Mouse (Mus musculus): Measurements from ENCODE around the gene Nhsl2. TPM values are rescaled to one million over a fixed set of nuclear protein-coding genes. Genes with fewer than 3 reads are reported as not detected.

Nhsl2 gene
- polyA plus RNA-seq, 1 experiment from 2014 or later = 10.1 TPM

DNA sequence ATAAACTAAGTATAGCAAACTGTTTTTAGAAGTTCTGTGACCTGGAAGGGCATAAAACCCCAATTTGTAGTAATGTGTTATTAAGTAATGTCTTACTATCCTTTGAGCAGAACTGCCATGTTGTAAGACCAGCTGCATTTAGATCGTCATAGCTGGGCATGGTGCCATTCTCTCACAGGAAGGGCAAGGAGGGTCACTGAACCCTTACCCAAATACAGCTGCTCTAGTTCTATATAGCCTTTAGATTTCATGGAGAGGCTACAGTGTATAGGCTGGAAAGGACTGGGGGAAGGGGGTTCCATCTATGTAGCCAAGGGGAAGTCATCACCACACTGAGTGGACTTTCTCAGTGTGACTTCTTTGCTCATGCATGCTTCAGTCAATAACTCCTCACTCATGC lies 292.0 kb downstream of the Nhsl2 start:
- H3K27ac ChIP-seq (ENCODE audit: low read depth, low read length) = no peak overlapping the region
- no peak overlapping the region for H3K9ac ChIP-seq (ENCODE audit: low read length)
- no peaks in the 10 kb centered on the region for H3K9me3 ChIP-seq (ENCODE audit: control insufficient read depth, low read length)
- no peaks in the 10 kb centered on the region for H3K27me3 ChIP-seq (ENCODE audit: control insufficient read depth, insufficient read depth, low read length)
- H3K4me3 ChIP-seq (ENCODE audit: low read depth, low read length) = no peak overlapping the region
- no peaks in the 10 kb centered on the region for H3K4me1 ChIP-seq (ENCODE audit: control insufficient read depth, insufficient read depth, low read length)
- H3K36me3 ChIP-seq (ENCODE audit: control insufficient read depth, insufficient read depth, low read length) = peaks cover 5% of the 10 kb centered on the region; the same call in 1 of the 2 replicates
- WGBS = 100% methylated on average over 1 of the region's 1 CpGs
- ATAC-seq (ENCODE audit: low FRiP score) (no peak), DNase-seq (ENCODE audit: low spot score, missing footprints) (no peak)
- no peak overlapping the region for H3K4me2 ChIP-seq

Small RNA genes within 50 kb of the gene (microRNA-seq; reads per million reads assigned to microRNA genes)
- not detected for gene Gm27843

Other genes starting within 250 kb of the Nhsl2 start
- 237 and 262 TPM in 2 replicates for gene Ogt, start 209.3 kb upstream of the Nhsl2 start, polyA plus RNA-seq (2014; fragmentation: Nextera tagmentation; extraction: Ambion mirVana)
- 0.12 and 0.20 TPM in 2 replicates for gene Cxcr3, start 115.1 kb upstream of the Nhsl2 start, polyA plus RNA-seq (2014; fragmentation: Nextera tagmentation; extraction: Ambion mirVana)
- not detected in 2 replicates for gene Gm4779, start 55.0 kb upstream of the Nhsl2 start, polyA plus RNA-seq (2014; fragmentation: Nextera tagmentation; extraction: Ambion mirVana)
- not detected in 2 replicates for gene 8030474K03Rik, start 54.7 kb upstream of the Nhsl2 start, polyA plus RNA-seq (2014; fragmentation: Nextera tagmentation; extraction: Ambion mirVana)
- gene Rtl5, start 221.9 kb downstream of the Nhsl2 start, polyA plus RNA-seq (2014; fragmentation: Nextera tagmentation; extraction: Ambion mirVana) = 3.2 and 3.5 TPM in 2 replicates

Data from midbrain, embryonic 11.5 days (tissue).